Mouse (Mus musculus) liver, embryonic 14.5 days (tissue): ENCODE data around the gene Tsen34. TPM values are rescaled to one million over a fixed set of nuclear protein-coding genes. Genes with fewer than 3 reads are reported as not detected.
"Not testable (repeated sequence)": the region's sequence is repeated elsewhere in the genome, so short reads cannot be mapped to it uniquely, and the experiment has no call there.

Experiments used
- ATAC-seq: fragments of 200-750 bp; cut with Nextera tagmentation; 2 replicates; pipeline ENCODE4 v1.8.0; 2017; ENCODE audit warnings: moderate number of reproducible peaks, mild to moderate bottlenecking, moderate library complexity; ENCODE audit not compliant: insufficient read depth
- DNase-seq, 3 experiments: peaks; one replicate each; pipeline ENCODE4 v3.0.0-alpha.2; 2012 to 2013; ENCODE audit warnings: low read depth in 3 of 3, low spot score in 3 of 3
- H3K27ac ChIP-seq: fragments of 300-500 bp; sonication (generic); 2 replicates; pipeline ENCODE4 v1.5.1; 2014; ENCODE audit warnings: moderate library complexity, mild to moderate bottlenecking, control low read depth, inconsistent platforms
- H3K27me3 ChIP-seq: fragments of 300-500 bp; sonication (generic); 2 replicates; pipeline ENCODE4 v1.6.1; 2014; ENCODE audit warnings: mild to moderate bottlenecking, low read length, moderate library complexity; ENCODE audit not compliant: control insufficient read depth, insufficient read depth
- H3K36me3 ChIP-seq: fragments of 300-500 bp; sonication (generic); replicated peaks from 2 replicates; pipeline ENCODE4 v1.6.1; 2014; ENCODE audit warnings: low read depth; ENCODE audit not compliant: control insufficient read depth, insufficient read depth
- H3K4me1 ChIP-seq, 2 experiments: fragments of 200-500 bp in 1 of 2; fragments of 300-500 bp in 1 of 2; sonication (generic) in 1 of 2; replicated peaks; 2 replicates each; pipeline ENCODE4 v1.6.1; 2012 to 2014; ENCODE audit warnings: antibody characterized with exemption in 1 of 2, inconsistent platforms in 1 of 2, low read length in 1 of 2; ENCODE audit not compliant: control insufficient read depth in 2 of 2, insufficient read depth in 2 of 2
- H3K4me2 ChIP-seq: fragments of 300-500 bp; sonication (generic); 2 replicates; pipeline ENCODE4 v1.6.1; 2014; ENCODE audit warnings: low read depth, mild to moderate bottlenecking, control low read depth, moderate library complexity
- H3K4me3 ChIP-seq, 2 experiments: fragments of 200-500 bp in 1 of 2; fragments of 300-500 bp in 1 of 2; sonication (generic) in 1 of 2; 2 replicates each; pipeline ENCODE4 v1.5.1; 2012 to 2014; ENCODE audit warnings: low read depth in 2 of 2, low read length in 2 of 2, mild to moderate bottlenecking in 2 of 2, control low read depth in 1 of 2, inconsistent platforms in 1 of 2, moderate library complexity in 1 of 2; ENCODE audit not compliant: insufficient read depth in 1 of 2
- H3K9ac ChIP-seq: fragments of 300-500 bp; sonication (generic); replicated peaks from 2 replicates; pipeline ENCODE4 v1.6.1; 2014; ENCODE audit warnings: mild to moderate bottlenecking, control low read depth, moderate library complexity
- H3K9me3 ChIP-seq: fragments of 300-500 bp; sonication (generic); 2 replicates; pipeline ENCODE4 v1.6.1; 2016; ENCODE audit warnings: low read length, mixed read lengths; ENCODE audit not compliant: control insufficient read depth
- CTCF ChIP-seq: IDR thresholded peaks from 2 replicates; pipeline ENCODE4 v1.5.1; 2016; ENCODE audit warnings: antibody characterized with exemption, low read depth, control low read depth
- EP300 ChIP-seq: IDR thresholded peaks from 2 replicates; pipeline ENCODE4 v1.6.1; 2016; ENCODE audit warnings: antibody characterized with exemption, low read depth
- WGBS: fragments of 180-500 bp; shearing (Covaris S2); extraction: QIAGEN DNeasy Blood & Tissue Kit; methylation state at CpG from one replicate; pipeline ENCODE4 v1.1.7; 2014; ENCODE audit not compliant: insufficient replicate concordance; 5-methylcytosine and 5-hydroxymethylcytosine counted together
- polyA plus RNA-seq, 2 experiments: library from polyadenylated mRNA; depleted of rRNA in 1 of 2; stranded (reverse) in 1 of 2; unstranded in 1 of 2; fragments of >200 nt; fragmentation: Nextera tagmentation in 1 of 2; extraction: Ambion mirVana in 1 of 2; gene quantifications; 2 replicates each; pipeline versions ENCODE4 v1.2.1 to v1.2.3; 2012 to 2014

Gene Tsen34
- polyA plus RNA-seq, 2 experiments, result 22.8 to 34.4 TPM

DNA sequence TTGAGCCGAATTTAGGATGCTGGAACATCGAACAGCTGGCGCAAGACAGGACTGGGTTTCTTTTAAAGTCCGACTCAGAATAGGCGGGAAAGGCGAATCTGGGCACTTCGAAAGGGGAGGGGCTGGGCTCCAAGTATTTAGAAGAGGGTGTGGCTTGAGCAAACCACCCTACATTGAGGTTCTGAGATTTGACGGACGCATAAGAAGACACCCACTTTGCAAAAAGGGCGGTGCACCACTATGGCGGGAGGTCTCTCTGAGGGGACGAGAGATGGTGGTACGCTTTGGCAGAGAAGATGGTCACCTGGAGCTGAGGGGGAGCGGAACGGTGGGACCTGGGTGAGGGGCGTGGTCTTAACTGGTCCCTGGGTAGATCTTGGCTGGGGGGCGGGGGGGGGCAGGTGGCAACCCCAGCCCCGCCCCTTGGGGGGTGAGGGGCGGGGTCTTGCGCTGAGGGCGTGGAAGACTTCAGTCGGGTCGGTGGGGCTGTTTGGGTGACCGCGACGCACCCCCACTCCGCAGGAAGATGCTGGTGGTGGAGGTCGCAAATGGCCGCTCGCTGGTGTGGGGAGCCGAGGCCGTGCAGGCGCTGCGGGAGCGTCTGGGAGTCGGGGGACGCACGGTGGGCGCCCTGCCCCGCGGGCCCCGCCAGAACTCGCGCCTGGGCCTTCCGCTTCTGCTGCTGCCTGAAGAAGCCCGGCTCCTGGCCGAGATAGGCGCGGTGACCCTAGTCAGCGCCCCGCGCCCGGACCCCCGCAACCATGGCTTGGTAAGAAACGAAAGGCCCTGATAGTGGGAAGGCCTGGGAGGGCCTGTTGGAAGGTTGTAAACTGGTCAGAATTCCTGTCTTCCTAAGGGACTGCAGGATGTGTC is 1.6 kb downstream of the Tsen34 start:
- under 1% methylated on average over 52 of the region's 55 CpGs for WGBS
- peak; percentile 56 to 72 (median 57) for DNase-seq
- H3K27me3 ChIP-seq, result no peaks in the 10 kb centered on the region
- TF ChIP-seq EP300 (no peak), CTCF (no peak)
- peak overlapping the region; percentile 81 for H3K9ac ChIP-seq
- peak overlapping the region; percentile 95 for H3K4me2 ChIP-seq
- H3K9me3 ChIP-seq, result no peaks in the 10 kb centered on the region
- ATAC-seq, result peak; percentile 40
- H3K4me3 ChIP-seq, result peak overlapping the region; percentile 77 to 88
- H3K36me3 ChIP-seq, result no peaks in the 10 kb centered on the region; the same call in 1 of the 2 replicates
- peak overlapping the region; percentile 55 for H3K27ac ChIP-seq
- peaks cover 4 to 11% of the 10 kb centered on the region in 2 experiments; a peak in 3 of 4 replicates for H3K4me1 ChIP-seq

- peak overlapping the region; percentile 77 to 88 for H3K4me3 ChIP-seq
- not testable (repeated sequence) for ATAC-seq, H3K27me3 ChIP-seq, H3K36me3 ChIP-seq, DNase-seq, H3K27ac ChIP-seq, H3K9me3 ChIP-seq
- peak overlapping the region; percentile 95 for H3K4me2 ChIP-seq
- peak overlapping the region; percentile 56 for H3K9ac ChIP-seq
- WGBS, result 9% methylated on average over 9 of the region's 9 CpGs
- H3K4me1 ChIP-seq, result peaks cover 4 to 11% of the 10 kb centered on the region in 2 experiments; a peak in 3 of 4 replicates
Observed at GRCm38 (mm10) chr7:3694949-3695305, 2.3 kb downstream of the Tsen34 start.

DNA sequence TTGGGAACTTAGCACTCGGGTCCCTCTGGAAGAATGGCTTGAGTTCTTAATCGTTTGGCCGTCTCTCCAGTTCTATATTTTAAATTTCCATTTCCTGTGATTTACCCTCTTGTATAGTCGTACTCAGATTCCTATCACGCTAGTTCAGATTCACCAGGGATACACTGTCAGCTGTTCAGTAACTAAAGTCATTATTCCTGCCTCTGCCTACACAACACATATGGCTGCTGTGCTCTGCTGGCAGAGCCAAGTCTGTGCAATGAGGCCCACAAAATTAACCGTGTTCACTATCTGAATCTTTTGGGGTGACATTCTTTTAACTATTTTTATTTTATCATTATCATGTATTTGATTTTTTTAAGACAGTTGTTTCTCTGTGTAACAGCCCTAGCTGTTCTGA is 5.8 kb downstream of the Tsen34 start:
- 72% methylated on average over 6 of the region's 6 CpGs for WGBS
- Histone ChIP-seq H3K4me1 (peaks cover 2 to 6% of the 10 kb centered on the region in 2 experiments; a peak in 3 of 4 replicates), H3K9ac (no peak overlapping the region), H3K27me3 (no peaks in the 10 kb centered on the region), H3K4me2 (no peak overlapping the region), H3K36me3 (no peaks in the 10 kb centered on the region; the same call in 1 of the 2 replicates), H3K27ac (no peak overlapping the region), H3K9me3 (no peaks in the 10 kb centered on the region), H3K4me3 (no peak overlapping the region)
- ATAC-seq (no peak), DNase-seq (no peak)
- TF ChIP-seq CTCF (no peak), EP300 (no peak)

DNA sequence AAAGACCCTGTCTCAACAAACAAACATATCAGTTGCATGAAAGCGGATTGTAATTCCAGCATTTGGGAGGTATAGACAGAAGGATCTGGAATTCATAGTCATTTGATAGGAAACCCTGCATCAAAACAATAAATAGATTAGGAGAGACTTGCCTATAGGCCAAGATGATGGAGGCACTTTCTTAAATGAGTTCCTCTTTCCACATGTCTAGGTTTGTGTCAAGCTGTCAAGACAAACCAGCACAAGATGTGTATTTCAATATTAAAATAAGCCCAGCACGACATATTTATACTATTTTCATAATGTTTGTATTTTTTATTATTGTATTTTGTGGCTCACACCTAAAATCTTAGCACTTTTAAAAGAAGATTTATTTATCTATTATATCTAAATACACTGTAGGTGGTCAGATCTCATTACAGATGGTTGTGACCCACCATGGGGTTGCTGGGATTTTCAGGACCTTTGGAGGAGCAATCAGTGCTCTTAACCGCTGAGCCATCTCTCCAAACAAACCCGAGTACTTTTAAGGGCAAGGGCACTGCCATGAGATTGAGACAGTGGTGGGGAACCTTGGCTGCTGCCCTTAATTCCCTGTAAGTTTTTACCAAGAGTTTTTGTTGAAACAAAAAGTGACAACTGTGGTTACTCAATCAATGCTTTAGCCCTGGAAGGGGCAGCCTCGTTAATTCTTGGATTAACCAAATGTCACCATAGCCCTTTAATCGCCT is 10.7 kb downstream of the Tsen34 start:
- Histone ChIP-seq H3K4me3 (peak overlapping the region; percentile 39 to 88), H3K27ac (peak overlapping the region; percentile 32), H3K9ac (peak overlapping the region; percentile 62), H3K36me3 (peaks cover 32% of the 10 kb centered on the region), H3K9me3 (no peaks in the 10 kb centered on the region), H3K4me1 (peaks cover 5 to 10% of the 10 kb centered on the region in 2 experiments; a peak in 2 of 4 replicates), H3K4me2 (peak overlapping the region; percentile 92), H3K27me3 (no peaks in the 10 kb centered on the region)
- ATAC-seq, result peak; percentile 32
- TF ChIP-seq CTCF, result no peak
- TF ChIP-seq EP300, result no peak
- 17% methylated on average over 6 of the region's 6 CpGs for WGBS
- DNase-seq, result no peak

- Histone ChIP-seq H3K4me3 (peak within 1 kb of the TSS; percentile 88 to 99), H3K4me1 (peaks cover 5 to 10% of the 10 kb centered on the region in 2 experiments; a peak in 2 of 4 replicates), H3K9ac (peak within 1 kb of the TSS; percentile 91), H3K36me3 (peaks cover 32% of the 10 kb centered on the region), H3K27me3 (no peaks in the 10 kb centered on the region), H3K4me2 (peak within 1 kb of the TSS; percentile 92), H3K9me3 (no peaks in the 10 kb centered on the region), H3K27ac (peak within 1 kb of the TSS; percentile 90)
- ATAC-seq, result peak; percentile 92
- peak; percentile 36; the same call in 1 of the 2 replicates for TF ChIP-seq CTCF
- TF ChIP-seq EP300, result no peak
- WGBS, result 1% methylated on average over 42 of the region's 42 CpGs
- DNase-seq, result peak; percentile 92 to 93 (median 93)
Observed at GRCm38 (mm10) chr7:3703879-3704441, 11.3 kb downstream of the Tsen34 start, which contains the start of gene Rps9. Gene Rps9 (plus strand): TSS chr7:3703993.
